Mouse (Mus musculus) bone marrow macrophage, adult 2 months (primary cell): Measurements from ENCODE around the gene Foxd3. TPM values are rescaled to one million over a fixed set of nuclear protein-coding genes. Genes with fewer than 3 reads are reported as not detected.

Experiments used
- H3K27ac ChIP-seq: 2 replicates; pipeline ENCODE4 v1.5.1; 2012; ENCODE audit warnings: low read depth, low read length; ENCODE audit not compliant: insufficient read depth
- H3K4me1 ChIP-seq: 2 replicates; pipeline ENCODE4 v1.6.1; 2012; ENCODE audit warnings: low read length; ENCODE audit not compliant: control insufficient read depth, insufficient read depth
- H3K4me3 ChIP-seq: 2 replicates; pipeline ENCODE4 v1.5.1; 2012; ENCODE audit warnings: mild to moderate bottlenecking, low read length, moderate library complexity; ENCODE audit not compliant: insufficient read depth
- CTCF ChIP-seq: IDR thresholded peaks from 2 replicates; pipeline ENCODE4 v1.5.1; 2012; ENCODE audit warnings: low read depth, mild to moderate bottlenecking, low read length, moderate library complexity
- POLR2A ChIP-seq: IDR thresholded peaks from 2 replicates; pipeline ENCODE4 v1.6.1; 2012; ENCODE audit warnings: mild to moderate bottlenecking, low read depth, low read length, borderline replicate concordance
- polyA plus RNA-seq: library from polyadenylated mRNA; stranded (reverse); fragments of >200 nt; gene quantifications from 2 replicates; pipeline ENCODE4 v1.2.4, GENCODE M21; 2012; ENCODE audit not compliant: missing spikeins, insufficient read depth, insufficient read length

The Foxd3 gene
- polyA plus RNA-seq, 1 experiment, result not detected

- Histone ChIP-seq H3K27ac (no peak overlapping the region), H3K4me1 (no peaks in the 10 kb centered on the region), H3K4me3 (no peak overlapping the region)
- TF ChIP-seq POLR2A (no peak), CTCF (no peak)
These were observed 14.2 kb downstream of the Foxd3 start for GRCm38 (mm10) chr4:99670203-99670851.

GRCm38 (mm10) chr4:99675191-99675590 lies 19.1 kb downstream of the Foxd3 start:
- TF ChIP-seq CTCF (no peak), POLR2A (no peak)
- Histone ChIP-seq H3K4me3 (no peak overlapping the region), H3K27ac (no peak overlapping the region), H3K4me1 (no peaks in the 10 kb centered on the region)

GRCm38 (mm10) chr4:99683941-99684340 lies 27.8 kb downstream of the Foxd3 start:
- no peaks in the 10 kb centered on the region for H3K4me1 ChIP-seq
- no peak for TF ChIP-seq POLR2A
- TF ChIP-seq CTCF, result no peak
- H3K27ac ChIP-seq, result no peak overlapping the region
- H3K4me3 ChIP-seq, result no peak overlapping the region

GRCm38 (mm10) chr4:99686308-99686707 lies 30.2 kb downstream of the Foxd3 start:
- H3K27ac ChIP-seq, result no peak overlapping the region
- TF ChIP-seq POLR2A (no peak), CTCF (no peak)

More at GRCm38 (mm10) chr4:99686308-99686707, 30.2 kb downstream of the Foxd3 start:
- Histone ChIP-seq H3K4me3 (no peak overlapping the region), H3K4me1 (no peaks in the 10 kb centered on the region)

Other genes with a start within 250 kb of the Foxd3 start
- gene Alg6, start 59.4 kb downstream of the Foxd3 start, polyA plus RNA-seq, result 12.9 and 13.3 TPM in 2 replicates
- gene Efcab7, start 172.9 kb downstream of the Foxd3 start, polyA plus RNA-seq, result 3.6 and 5.7 TPM in 2 replicates